Comparison of ENCODE assay signal across 8 mouse cellular contexts in genomic region chr11:69090367-69090766, GRCm38 (mm10). TPM values are rescaled to one million over a fixed set of nuclear protein-coding genes. Genes with fewer than 3 reads are reported as not detected.
DNase-seq lines count a peak whose midpoint lies in the region; ATAC-seq and TF ChIP-seq lines count a peak whose summit lies in the region.
"Had no signal": no experiment of that assay in that cellular context is flagged by ENCODE, and none has a peak within 500 bp of the region (broad histone marks: within the 10 kb centered on the region; RNA-seq: fewer than 3 reads in every experiment).

No protein-coding gene starts in this region.

- peak overlapping the region; percentile 100 for H3K9ac ChIP-seq in kidney, postnatal 0 days (ENCODE audit: low read depth, low read length)
- peak overlapping the region; percentile 100; the same call in 1 of the 2 replicates for H3K9ac ChIP-seq in forebrain, embryonic 14.5 days (ENCODE audit: low read length)
- peak overlapping the region; percentile 100 for H3K9ac ChIP-seq in hindbrain, postnatal 0 days (replicated peaks; ENCODE audit: low read length)

- H3K9me3 ChIP-seq in kidney, postnatal 0 days (replicated peaks; ENCODE audit: low read length), result no peaks in the 10 kb centered on the region
- H3K9me3 ChIP-seq in forebrain, embryonic 14.5 days (replicated peaks; ENCODE audit: control insufficient read depth, low read length), result no peaks in the 10 kb centered on the region
- no peaks in the 10 kb centered on the region for H3K9me3 ChIP-seq in hindbrain, postnatal 0 days (ENCODE audit: low read length)

- WGBS in kidney, postnatal 0 days, result 49% methylated on average over 6 of the region's 6 CpGs
- 52% methylated on average over 6 of the region's 6 CpGs for WGBS in forebrain, embryonic 14.5 days
- WGBS in hindbrain, postnatal 0 days, result 59% methylated on average over 5 of the region's 6 CpGs

- H3K4me1 ChIP-seq in kidney, postnatal 0 days (replicated peaks; ENCODE audit: insufficient read depth, low read length), result peaks cover 12% of the 10 kb centered on the region
- H3K4me1 ChIP-seq in forebrain, embryonic 14.5 days (ENCODE audit: control insufficient read depth, insufficient read depth, low read length), result peaks cover 23% of the 10 kb centered on the region
- H3K4me1 ChIP-seq in hindbrain, postnatal 0 days (ENCODE audit: insufficient read depth, low read length), result peaks cover 15% of the 10 kb centered on the region

- no peaks in the 10 kb centered on the region for H3K27me3 ChIP-seq in kidney, postnatal 0 days (ENCODE audit: insufficient read depth, low read length)
- H3K27me3 ChIP-seq in forebrain, embryonic 14.5 days (replicated peaks; ENCODE audit: control insufficient read depth, insufficient read depth, low read length), result no peaks in the 10 kb centered on the region
- H3K27me3 ChIP-seq in hindbrain, postnatal 0 days (ENCODE audit: insufficient read depth, low read length), result no peaks in the 10 kb centered on the region

- no peak for TF ChIP-seq CTCF in kidney, postnatal 0 days (IDR thresholded peaks at IDR 0.05; ENCODE audit: low read depth)
- no peak for TF ChIP-seq CTCF in hindbrain, postnatal 0 days (IDR thresholded peaks at IDR 0.05; ENCODE audit: low read depth)

- 0 out of 2 replicates have a peak overlapping the region, but pooled peaks have one; percentile 19 for H3K27ac ChIP-seq in kidney, postnatal 0 days
- no peak overlapping the region for H3K27ac ChIP-seq in forebrain, embryonic 14.5 days (ENCODE audit: low read depth, low read length)
- no peak overlapping the region for H3K27ac ChIP-seq in hindbrain, postnatal 0 days

- peaks cover 15% of the 10 kb centered on the region; the same call in 1 of the 2 replicates for H3K36me3 ChIP-seq in kidney, postnatal 0 days (ENCODE audit: insufficient read depth, low read length)
- peaks cover 30% of the 10 kb centered on the region for H3K36me3 ChIP-seq in forebrain, embryonic 14.5 days (ENCODE audit: control insufficient read depth, insufficient read depth, low read length)
- peaks cover 6% of the 10 kb centered on the region; the same call in 1 of the 2 replicates for H3K36me3 ChIP-seq in hindbrain, postnatal 0 days (ENCODE audit: insufficient read depth, low read length)

- no peak for ATAC-seq in kidney, postnatal 0 days (replicated peaks; ENCODE audit: low FRiP score, low read depth)
- no peak for ATAC-seq in forebrain, embryonic 14.5 days
- ATAC-seq in hindbrain, postnatal 0 days, result no peak

- no peak for DNase-seq in kidney, postnatal 0 days (ENCODE audit: low spot score)
- no peak for DNase-seq in kidney, adult 9 months
- no peak for DNase-seq in forebrain, embryonic 14.5 days (ENCODE audit: low spot score)
- no peak for DNase-seq in hindbrain, postnatal 0 days (ENCODE audit: low spot score)
- peak; percentile 34 for DNase-seq in naive thymus-derived CD4-positive, alpha-beta T cell, adult 2 months (ENCODE audit: low read depth)
- DNase-seq in left cerebral cortex, adult 9 months (ENCODE audit: low spot score in 2 of 2), result no peak
- DNase-seq in urinary bladder, postnatal 4 days (ENCODE audit: low spot score in 2 of 2), result no peak
- DNase-seq: thymus, postnatal 4 days had no signal

- peak overlapping the region; percentile 95; the same call in 1 of the 2 replicates for H3K4me2 ChIP-seq in kidney, postnatal 0 days (ENCODE audit: low read length)
- H3K4me2 ChIP-seq in forebrain, embryonic 14.5 days (ENCODE audit: low read length), result peak overlapping the region; percentile 96; the same call in 1 of the 2 replicates
- peak overlapping the region; percentile 97; the same call in 1 of the 2 replicates for H3K4me2 ChIP-seq in hindbrain, postnatal 0 days (ENCODE audit: low read depth, low read length)

- H3K4me3 ChIP-seq in kidney, postnatal 0 days (replicated peaks; ENCODE audit: low read depth, low read length), result no peak overlapping the region
- no peak overlapping the region for H3K4me3 ChIP-seq in forebrain, embryonic 14.5 days (ENCODE audit: low read depth, low read length)
- no peak overlapping the region for H3K4me3 ChIP-seq in hindbrain, postnatal 0 days (ENCODE audit: low read length)

RNA-seq across cellular contexts. Expression of gene Vamp2, which starts 2.1 kb away (rescaled TPM):
- 66.7 and 67.7 TPM in 2 replicates for polyA plus RNA-seq in kidney, postnatal 0 days (2015; fragmentation: Nextera tagmentation; extraction: Ambion mirVana)
- polyA plus RNA-seq in forebrain, embryonic 14.5 days (2014; fragmentation: Nextera tagmentation; extraction: Ambion mirVana), result 124 and 188 TPM in 2 replicates
- total RNA-seq in hindbrain, postnatal 0 days (2014; rRNA removed), result 146 and 148 TPM in 2 replicates
- 417 and 489 TPM in 2 replicates for polyA plus RNA-seq in hindbrain, postnatal 0 days (2015; fragmentation: Nextera tagmentation; extraction: Ambion mirVana)

RNA-seq across cellular contexts. Expression of gene Per1, which starts 4.7 kb away (rescaled TPM):
- polyA plus RNA-seq in kidney, postnatal 0 days (2015; fragmentation: Nextera tagmentation; extraction: Ambion mirVana), result 7.4 and 9.9 TPM in 2 replicates
- polyA plus RNA-seq in forebrain, embryonic 14.5 days (2014; fragmentation: Nextera tagmentation; extraction: Ambion mirVana), result 6.8 and 11.6 TPM in 2 replicates
- 24.4 and 27.1 TPM in 2 replicates for total RNA-seq in hindbrain, postnatal 0 days (2014; rRNA removed)
- 11.9 and 15.9 TPM in 2 replicates for polyA plus RNA-seq in hindbrain, postnatal 0 days (2015; fragmentation: Nextera tagmentation; extraction: Ambion mirVana)

RNA-seq across cellular contexts. Expression of gene Tmem107, which starts 19.8 kb away (rescaled TPM):
- polyA plus RNA-seq in kidney, postnatal 0 days (2015; fragmentation: Nextera tagmentation; extraction: Ambion mirVana), result 60.8 and 61.3 TPM in 2 replicates
- 45.2 and 49.6 TPM in 2 replicates for polyA plus RNA-seq in forebrain, embryonic 14.5 days (2014; fragmentation: Nextera tagmentation; extraction: Ambion mirVana)
- 68.9 and 135 TPM in 2 replicates for total RNA-seq in hindbrain, postnatal 0 days (2014; rRNA removed)
- polyA plus RNA-seq in hindbrain, postnatal 0 days (2015; fragmentation: Nextera tagmentation; extraction: Ambion mirVana), result 28.6 and 34.1 TPM in 2 replicates

RNA-seq across cellular contexts. Expression of gene Hes7, which starts 29.8 kb away (rescaled TPM):
- polyA plus RNA-seq in kidney, postnatal 0 days (2015; fragmentation: Nextera tagmentation; extraction: Ambion mirVana), result 0.42 and 0.50 TPM in 2 replicates
- polyA plus RNA-seq in forebrain, embryonic 14.5 days (2014; fragmentation: Nextera tagmentation; extraction: Ambion mirVana), result 0.23 and 0.24 TPM in 2 replicates
- total RNA-seq in hindbrain, postnatal 0 days (2014; rRNA removed), result 1.4 and 2.5 TPM in 2 replicates
- polyA plus RNA-seq in hindbrain, postnatal 0 days (2015; fragmentation: Nextera tagmentation; extraction: Ambion mirVana), result 1.3 and 1.9 TPM in 2 replicates

RNA-seq across cellular contexts. Expression of gene Borcs6, which starts 30.9 kb away (rescaled TPM):
- polyA plus RNA-seq in kidney, postnatal 0 days (2015; fragmentation: Nextera tagmentation; extraction: Ambion mirVana), result 11.9 and 13.3 TPM in 2 replicates
- 10.7 and 13.9 TPM in 2 replicates for polyA plus RNA-seq in forebrain, embryonic 14.5 days (2014; fragmentation: Nextera tagmentation; extraction: Ambion mirVana)
- total RNA-seq in hindbrain, postnatal 0 days (2014; rRNA removed), result 25.4 and 40.8 TPM in 2 replicates
- 21.3 and 21.9 TPM in 2 replicates for polyA plus RNA-seq in hindbrain, postnatal 0 days (2015; fragmentation: Nextera tagmentation; extraction: Ambion mirVana)
